Mouse (Mus musculus): Measurements from ENCODE around the gene Dnajb2. TPM values are rescaled to one million over a fixed set of nuclear protein-coding genes. Genes with fewer than 3 reads are reported as not detected.

The Dnajb2 gene
- total and polyA plus RNA-seq, 2 experiments = 25.4 to 55.9 TPM

DNA sequence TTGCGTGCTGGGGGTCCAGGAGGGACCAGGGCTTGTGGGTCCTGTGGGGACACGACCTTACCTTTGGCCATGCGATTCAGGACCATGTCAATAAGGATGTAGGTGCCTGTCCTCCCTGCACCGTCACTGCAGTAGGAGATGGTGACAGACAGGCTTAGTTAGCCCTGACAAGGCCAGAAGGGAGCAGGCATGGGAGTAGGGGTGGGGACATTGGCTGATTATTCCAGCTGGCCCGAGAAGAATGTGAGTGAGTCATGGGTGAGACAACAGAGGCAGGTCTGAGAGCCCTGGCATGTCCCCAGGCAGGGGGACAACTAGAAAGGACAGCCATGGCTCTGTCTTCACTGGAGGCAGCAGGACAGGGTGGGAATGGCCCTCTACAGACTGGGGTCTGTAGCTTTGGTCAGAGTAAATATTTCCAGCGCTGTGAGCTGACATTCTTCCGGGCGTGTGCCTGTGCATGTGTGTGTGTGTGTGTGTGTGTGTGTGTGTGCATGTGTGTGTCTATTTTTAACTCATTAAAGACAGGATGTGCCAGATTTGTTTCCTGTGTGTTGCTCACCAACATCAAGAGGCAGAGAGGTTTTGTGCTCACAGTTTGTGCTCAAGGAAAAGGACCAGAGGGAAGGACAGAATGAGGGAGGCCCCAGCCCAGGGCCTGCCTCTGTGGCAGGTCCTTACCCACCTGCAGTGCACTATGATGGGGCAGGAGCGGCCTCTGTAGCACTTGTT is 12.0 kb downstream of the Dnajb2 start:
- no peaks in the 10 kb centered on the region for H3K27me3 ChIP-seq (ENCODE audit: control insufficient read depth, insufficient read depth, low read length)
- H3K4me1 ChIP-seq (ENCODE audit: control insufficient read depth, insufficient read depth, low read length) = peaks cover 2% of the 10 kb centered on the region
- no peak for TF ChIP-seq POLR2A (IDR thresholded peaks at IDR 0.05; ENCODE audit: extremely low read depth, insufficient read depth, low read length)
- TF ChIP-seq CTCF (IDR thresholded peaks at IDR 0.05; ENCODE audit: low read depth, low read length) = no peak
- H3K9ac ChIP-seq (ENCODE audit: low read depth, low read length) = no peak overlapping the region
- H3K27ac ChIP-seq (replicated peaks; ENCODE audit: insufficient read depth, low read depth, low read length) = no peak overlapping the region
- H3K4me3 ChIP-seq (ENCODE audit: insufficient read depth, low read depth, low read length) = no peak overlapping the region
- no peak for DNase-seq (ENCODE audit: extremely low read depth, low read depth, low spot score)
- H3K79me2 ChIP-seq (ENCODE audit: control insufficient read depth, insufficient read depth, low read length) = no peaks in the 10 kb centered on the region
- no peaks in the 10 kb centered on the region for H3K36me3 ChIP-seq (ENCODE audit: control insufficient read depth, insufficient read depth, low read length)
- 49% methylated on average over 9 of the region's 9 CpGs for WGBS

DNA sequence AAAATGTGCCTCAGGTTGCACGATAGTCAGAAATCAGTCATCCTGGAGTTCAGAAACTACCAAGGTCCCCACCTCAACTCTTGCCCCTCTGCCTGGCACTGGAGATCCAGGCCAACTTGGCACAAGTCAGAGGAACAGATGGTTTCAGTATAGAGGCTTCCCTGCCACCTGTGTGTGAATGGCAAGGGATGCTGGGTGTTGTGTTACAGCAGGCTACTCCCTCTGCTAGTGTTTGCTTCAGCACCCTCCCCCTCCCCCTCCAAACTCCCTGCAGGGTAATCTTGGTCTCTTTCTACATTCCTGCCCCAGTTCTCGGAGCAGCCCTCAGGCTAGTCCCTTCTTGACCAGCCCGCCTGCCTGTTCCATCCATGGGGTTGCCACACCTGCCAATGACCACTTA is 14.3 kb downstream of the Dnajb2 start:
- Histone ChIP-seq H3K36me3 (ENCODE audit: control insufficient read depth, insufficient read depth, low read length) (no peaks in the 10 kb centered on the region), H3K79me2 (ENCODE audit: control insufficient read depth, insufficient read depth, low read length) (no peaks in the 10 kb centered on the region), H3K4me3 (ENCODE audit: insufficient read depth, low read depth, low read length) (no peak overlapping the region), H3K9ac (ENCODE audit: low read depth, low read length) (no peak overlapping the region), H3K4me1 (ENCODE audit: control insufficient read depth, insufficient read depth, low read length) (peaks cover 2% of the 10 kb centered on the region), H3K27me3 (ENCODE audit: control insufficient read depth, insufficient read depth, low read length) (no peaks in the 10 kb centered on the region), H3K27ac (replicated peaks; ENCODE audit: insufficient read depth, low read depth, low read length) (no peak overlapping the region)
- DNase-seq (ENCODE audit: extremely low read depth, low read depth, low spot score) = no peak
- TF ChIP-seq CTCF (IDR thresholded peaks at IDR 0.05; ENCODE audit: low read depth, low read length) = no peak
- TF ChIP-seq POLR2A (IDR thresholded peaks at IDR 0.05; ENCODE audit: extremely low read depth, insufficient read depth, low read length) = no peak
- WGBS = 97% methylated on average over 3 of the region's 3 CpGs

DNA sequence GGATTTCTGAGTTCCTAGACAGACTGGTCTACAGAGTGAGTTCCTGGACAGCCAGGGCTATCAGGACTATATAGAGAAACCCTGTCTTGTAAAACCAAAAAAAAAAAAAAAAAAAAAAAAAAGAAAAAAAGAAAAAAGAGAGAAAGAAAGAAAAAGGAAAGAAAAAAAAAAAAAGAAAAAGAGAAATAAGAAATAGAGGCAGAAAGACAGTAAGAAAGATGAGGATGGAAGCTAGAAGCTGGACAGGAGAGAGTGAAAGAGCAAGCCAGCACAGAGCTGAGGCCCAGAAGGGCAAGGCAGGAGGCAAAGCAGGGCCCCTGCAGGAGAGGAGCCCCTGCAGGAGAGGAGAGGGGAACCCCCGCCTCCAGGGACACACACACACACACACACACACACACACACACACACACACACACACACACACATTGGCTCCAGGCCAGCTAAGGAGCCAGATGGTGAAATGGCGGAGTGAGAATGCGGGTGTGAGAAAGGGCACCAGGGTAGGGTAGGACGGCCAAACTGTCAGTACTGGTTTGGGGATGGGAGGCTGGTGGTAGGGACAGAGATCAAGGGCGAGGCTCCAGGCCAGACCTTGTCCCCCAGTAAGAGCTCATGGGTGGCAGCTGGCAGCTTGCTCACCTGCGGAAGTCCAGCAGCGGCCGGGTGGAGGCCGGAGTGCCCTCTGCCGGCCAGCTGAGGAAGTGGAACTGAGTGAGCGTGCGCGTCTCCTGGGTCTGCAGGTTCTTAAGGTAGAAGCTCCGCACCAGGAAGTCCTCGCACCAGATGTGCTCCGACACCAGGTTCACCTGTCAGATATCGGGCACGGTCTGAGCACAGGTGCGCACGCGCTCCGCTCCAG is 15.1 kb downstream of the Dnajb2 start:
- Histone ChIP-seq H3K4me1 (ENCODE audit: control insufficient read depth, insufficient read depth, low read length) (peaks cover 2% of the 10 kb centered on the region), H3K9ac (ENCODE audit: low read depth, low read length) (peak overlapping the region; percentile 60), H3K27me3 (ENCODE audit: control insufficient read depth, insufficient read depth, low read length) (no peaks in the 10 kb centered on the region), H3K4me3 (ENCODE audit: insufficient read depth, low read depth, low read length) (peak overlapping the region; percentile 25), H3K27ac (replicated peaks; ENCODE audit: insufficient read depth, low read depth, low read length) (peak overlapping the region; percentile 40), H3K79me2 (ENCODE audit: control insufficient read depth, insufficient read depth, low read length) (no peaks in the 10 kb centered on the region), H3K36me3 (ENCODE audit: control insufficient read depth, insufficient read depth, low read length) (no peaks in the 10 kb centered on the region)
- TF ChIP-seq CTCF (IDR thresholded peaks at IDR 0.05; ENCODE audit: low read depth, low read length) = peak; percentile 90
- TF ChIP-seq POLR2A (IDR thresholded peaks at IDR 0.05; ENCODE audit: extremely low read depth, insufficient read depth, low read length) = no peak
- WGBS = 2% methylated on average over 21 of the region's 22 CpGs
- DNase-seq (ENCODE audit: extremely low read depth, low read depth, low spot score) = peak; percentile 75

- H3K79me2 ChIP-seq (ENCODE audit: control insufficient read depth, insufficient read depth, low read length) = no peaks in the 10 kb centered on the region
- no peak overlapping the region for H3K27ac ChIP-seq (replicated peaks; ENCODE audit: insufficient read depth, low read depth, low read length)
- DNase-seq (ENCODE audit: extremely low read depth, low read depth, low spot score) = no peak
- H3K36me3 ChIP-seq (ENCODE audit: control insufficient read depth, insufficient read depth, low read length) = no peaks in the 10 kb centered on the region
- H3K27me3 ChIP-seq (ENCODE audit: control insufficient read depth, insufficient read depth, low read length) = no peaks in the 10 kb centered on the region
- H3K9ac ChIP-seq (ENCODE audit: low read depth, low read length) = no peak overlapping the region
- H3K4me3 ChIP-seq (ENCODE audit: insufficient read depth, low read depth, low read length) = no peak overlapping the region
- TF ChIP-seq CTCF (IDR thresholded peaks at IDR 0.05; ENCODE audit: low read depth, low read length) (no peak), POLR2A (IDR thresholded peaks at IDR 0.05; ENCODE audit: extremely low read depth, insufficient read depth, low read length) (no peak)
- H3K4me1 ChIP-seq (ENCODE audit: control insufficient read depth, insufficient read depth, low read length) = peaks cover 2% of the 10 kb centered on the region
- WGBS = 77% methylated on average over 13 of the region's 13 CpGs
Measured at GRCm38 (mm10) chr1:75252308-75252707, 16.1 kb downstream of the Dnajb2 start.

GRCm38 (mm10) chr1:75253029-75253428 is 16.8 kb downstream of the Dnajb2 start:
- H3K79me2 ChIP-seq (ENCODE audit: control insufficient read depth, insufficient read depth, low read length) = no peaks in the 10 kb centered on the region
- WGBS = 79% methylated on average over 16 of the region's 16 CpGs
- no peak overlapping the region for H3K4me3 ChIP-seq (ENCODE audit: insufficient read depth, low read depth, low read length)
- H3K27me3 ChIP-seq (ENCODE audit: control insufficient read depth, insufficient read depth, low read length) = no peaks in the 10 kb centered on the region
- H3K4me1 ChIP-seq (ENCODE audit: control insufficient read depth, insufficient read depth, low read length) = peaks cover 2% of the 10 kb centered on the region
- no peak overlapping the region for H3K27ac ChIP-seq (replicated peaks; ENCODE audit: insufficient read depth, low read depth, low read length)
- DNase-seq (ENCODE audit: extremely low read depth, low read depth, low spot score) = no peak
- H3K9ac ChIP-seq (ENCODE audit: low read depth, low read length) = no peak overlapping the region
- TF ChIP-seq CTCF (IDR thresholded peaks at IDR 0.05; ENCODE audit: low read depth, low read length) = peak; percentile 9; the same call in 1 of the 2 replicates
- TF ChIP-seq POLR2A (IDR thresholded peaks at IDR 0.05; ENCODE audit: extremely low read depth, insufficient read depth, low read length) = no peak
- no peaks in the 10 kb centered on the region for H3K36me3 ChIP-seq (ENCODE audit: control insufficient read depth, insufficient read depth, low read length)
